Mouse (Mus musculus): ENCODE data around the gene Sulf2.

DNA sequence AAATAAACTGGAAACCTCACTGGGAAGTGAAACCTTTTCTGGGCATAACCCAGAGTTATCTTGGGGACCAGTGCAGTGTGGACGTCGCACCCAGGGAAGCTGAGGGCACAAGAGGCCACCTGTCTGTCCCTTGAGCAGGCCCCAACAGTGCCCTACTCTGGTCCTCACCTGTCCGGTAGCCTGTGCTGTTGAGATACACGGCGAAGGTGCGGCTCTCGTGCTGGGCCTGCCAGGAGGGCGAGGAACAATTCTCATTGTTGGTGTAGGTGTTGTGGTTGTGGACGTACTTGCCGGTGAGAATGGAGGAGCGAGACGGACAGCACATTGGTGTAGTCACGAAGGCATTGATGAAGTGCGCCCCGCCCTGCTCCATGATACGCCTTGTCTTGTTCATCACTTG lies 38.8 kb downstream of the Sulf2 start:
- TF ChIP-seq CTCF (IDR thresholded peaks at IDR 0.05; ENCODE audit: control insufficient read depth, insufficient read depth, insufficient replicate concordance, low read depth, low read length), result no peak
- TF ChIP-seq POLR2A (IDR thresholded peaks at IDR 0.05; ENCODE audit: control insufficient read depth, low read depth, low read length), result no peak
